Mouse (Mus musculus) embryonic fibroblast, embryonic 13.5 days (primary cell): Measurements from ENCODE around the gene Mrpl28.

Source experiments
- CTCF ChIP-seq: IDR thresholded peaks from 2 replicates; pipeline ENCODE4 v1.5.1; 2011; ENCODE audit warnings: mild to moderate bottlenecking, control low read depth, low read length, moderate library complexity, borderline replicate concordance; ENCODE audit not compliant: insufficient read depth
- POLR2A ChIP-seq: IDR thresholded peaks from 2 replicates; pipeline ENCODE4 v1.6.1; 2011; ENCODE audit warnings: low read depth, mild to moderate bottlenecking, control low read depth, low read length, moderate library complexity

DNA sequence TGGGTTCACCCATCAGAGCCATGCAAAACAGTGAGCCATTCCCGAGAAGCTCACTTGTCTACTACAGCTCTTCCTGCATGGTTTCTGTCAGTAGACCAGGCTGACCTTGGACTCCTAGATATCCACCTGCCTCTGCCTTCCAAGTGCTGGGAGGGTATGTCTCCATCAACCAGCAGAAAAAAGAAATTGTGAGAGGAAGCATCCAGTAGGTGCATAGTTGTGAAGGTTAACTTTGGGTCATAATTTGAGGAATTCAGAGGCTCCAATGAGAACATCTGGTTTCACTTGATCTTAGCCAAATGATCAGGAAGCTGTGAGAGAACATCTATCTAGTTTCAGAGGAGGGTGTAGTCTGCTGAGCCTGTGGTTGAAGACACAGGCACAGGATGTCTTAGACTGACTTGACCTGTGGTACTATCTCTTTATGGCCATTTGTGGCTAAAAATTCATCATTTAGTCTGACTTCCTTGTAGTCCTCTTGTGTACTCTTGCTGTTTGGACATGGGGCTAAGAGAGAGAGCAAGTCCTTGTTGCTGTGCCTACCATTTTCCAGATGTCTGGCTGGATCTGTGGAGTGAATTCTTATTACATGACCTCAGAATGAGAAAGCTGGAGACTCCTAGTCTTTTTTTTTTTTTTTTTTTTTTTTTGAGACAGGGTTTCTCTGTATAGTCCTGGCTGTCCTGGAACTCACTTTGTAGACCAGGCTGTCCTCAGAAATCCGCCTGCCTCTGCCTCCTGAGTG lies 28.8 kb downstream of the Mrpl28 start:
- no peak for TF ChIP-seq CTCF
- no peak for TF ChIP-seq POLR2A
